Mouse (Mus musculus) liver, adult 2 months (tissue): ENCODE measurements around the gene Galt.

Experiments
- CTCF ChIP-seq: fragments of 200-500 bp; IDR thresholded peaks from 2 replicates; pipeline ENCODE4 v1.5.1; 2011; ENCODE audit warnings: low read depth, low read length, control low read depth
- POLR2A ChIP-seq: fragments of 200-500 bp; IDR thresholded peaks from 2 replicates; pipeline ENCODE4 v1.6.1; 2011; ENCODE audit warnings: low read length, control low read depth; ENCODE audit not compliant: insufficient read depth; ENCODE audit errors: extremely low read depth

DNA sequence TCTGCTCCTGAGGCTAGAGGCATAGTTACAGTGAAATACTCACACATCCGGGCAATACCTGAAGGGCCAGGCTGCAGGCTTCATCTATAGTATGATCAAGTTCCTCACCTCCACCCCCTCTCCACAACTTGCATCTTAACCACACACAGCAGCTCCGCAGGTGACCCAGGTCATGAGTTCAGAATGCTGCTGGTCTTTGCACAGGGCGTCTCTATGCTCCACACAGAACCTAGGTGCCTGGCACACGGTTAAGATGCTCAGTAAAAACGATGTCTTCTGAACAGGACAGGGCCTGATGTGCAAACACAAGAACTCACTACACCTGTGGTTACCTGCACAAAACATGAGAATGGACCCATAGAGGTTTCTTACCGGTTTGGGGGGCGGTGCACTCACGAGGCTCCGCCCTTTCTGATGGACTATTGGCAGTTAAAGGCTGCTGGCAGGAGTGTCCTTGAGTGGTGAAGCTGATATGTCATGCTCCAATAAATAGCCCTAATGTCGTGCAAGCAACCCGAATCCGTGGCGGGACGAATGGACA lies at the start of gene Galt:
- TF ChIP-seq POLR2A (no peak), CTCF (no peak)
